Mouse (Mus musculus) spleen, adult 2 months (tissue): Measurements from ENCODE around the gene Csrp1. TPM values are rescaled to one million over a fixed set of nuclear protein-coding genes. Genes with fewer than 3 reads are reported as not detected.

Experiments
- DNase-seq, 2 experiments: peaks; one replicate each; pipeline versions ENCODE4 v3.0.0 to v3.0.0-alpha.2; 2012 to 2021; ENCODE audit warnings: low spot score in 2 of 2, low read depth in 1 of 2
- H3K27ac ChIP-seq: fragments of 200-500 bp; 2 replicates; pipeline ENCODE4 v1.5.1; 2012; ENCODE audit warnings: low read length, inconsistent platforms; ENCODE audit not compliant: insufficient read depth
- H3K27me3 ChIP-seq: fragments of 200-500 bp; 2 replicates; pipeline ENCODE4 v1.6.1; 2012; ENCODE audit warnings: mild to moderate bottlenecking, moderate library complexity, low read length, inconsistent platforms; ENCODE audit not compliant: control insufficient read depth, insufficient read depth
- H3K36me3 ChIP-seq: fragments of 200-500 bp; 2 replicates; pipeline ENCODE4 v1.6.1; 2012; ENCODE audit warnings: mild to moderate bottlenecking, low read length, inconsistent platforms; ENCODE audit not compliant: control insufficient read depth, insufficient read depth
- H3K4me1 ChIP-seq: fragments of 200-500 bp; 2 replicates; pipeline ENCODE4 v1.6.1; 2011; ENCODE audit warnings: inconsistent platforms; ENCODE audit not compliant: control insufficient read depth, insufficient read depth, insufficient read length
- H3K4me3 ChIP-seq: fragments of 200-500 bp; 2 replicates; pipeline ENCODE4 v1.5.1; 2011; ENCODE audit warnings: mild to moderate bottlenecking, inconsistent platforms; ENCODE audit not compliant: insufficient read depth, insufficient read length; ENCODE audit errors: extremely low read depth
- CTCF ChIP-seq: fragments of 200-500 bp; IDR thresholded peaks from 2 replicates; pipeline ENCODE4 v1.5.1; 2011; ENCODE audit warnings: mild to moderate bottlenecking, inconsistent platforms; ENCODE audit not compliant: insufficient read depth, insufficient read length, insufficient replicate concordance; ENCODE audit errors: extremely low read depth
- POLR2A ChIP-seq: fragments of 200-500 bp; IDR thresholded peaks from 2 replicates; pipeline ENCODE4 v1.6.1; 2011; ENCODE audit warnings: low read depth, low read length, inconsistent platforms
- WGBS: fragments of 180-500 bp; shearing (Covaris S2); methylation state at CpG from one replicate; pipeline ENCODE4 v1.1.7; 2018; 5-methylcytosine and 5-hydroxymethylcytosine counted together
- polyA plus RNA-seq: library from polyadenylated mRNA; depleted of rRNA; stranded (reverse); fragments of >200 nt; gene quantifications from 2 replicates; pipeline ENCODE4 v1.2.3, GENCODE M21; 2012

Csrp1 gene
- polyA plus RNA-seq, 1 experiment: 174 TPM

- 56% methylated on average over 7 of the region's 7 CpGs for WGBS
- Histone ChIP-seq H3K27me3 (no peaks in the 10 kb centered on the region), H3K4me1 (peaks cover 10% of the 10 kb centered on the region; the same call in 1 of the 2 replicates), H3K4me3 (no peak overlapping the region), H3K36me3 (no peaks in the 10 kb centered on the region), H3K27ac (peak overlapping the region; percentile 22)
- TF ChIP-seq POLR2A (no peak), CTCF (no peak)
- no peak for DNase-seq
Measured at GRCm38 (mm10) chr1:135731393-135731792, 11.5 kb downstream of the Csrp1 start.

GRCm38 (mm10) chr1:135731897-135732684 lies 12.2 kb downstream of the Csrp1 start:
- no peak for DNase-seq
- no peaks in the 10 kb centered on the region for H3K36me3 ChIP-seq

GRCm38 (mm10) chr1:135734225-135734937 lies 14.5 kb downstream of the Csrp1 start:
- WGBS: 69% methylated on average over 7 of the region's 7 CpGs
- H3K36me3 ChIP-seq: no peaks in the 10 kb centered on the region
- TF ChIP-seq POLR2A (no peak), CTCF (no peak)
- H3K27me3 ChIP-seq: no peaks in the 10 kb centered on the region
- H3K4me1 ChIP-seq: peaks cover 10% of the 10 kb centered on the region; the same call in 1 of the 2 replicates
- no peak overlapping the region for H3K4me3 ChIP-seq
- DNase-seq: no peak
- H3K27ac ChIP-seq: peak overlapping the region; percentile 43; the same call in 1 of the 2 replicates

More at GRCm38 (mm10) chr1:135731897-135732684, 12.2 kb downstream of the Csrp1 start:
- 88% methylated on average over 11 of the region's 11 CpGs for WGBS
- no peaks in the 10 kb centered on the region for H3K27me3 ChIP-seq
- peak overlapping the region; percentile 22 for H3K27ac ChIP-seq
- H3K4me3 ChIP-seq: no peak overlapping the region
- TF ChIP-seq POLR2A (no peak), CTCF (no peak)
- H3K4me1 ChIP-seq: peaks cover 10% of the 10 kb centered on the region; the same call in 1 of the 2 replicates

GRCm38 (mm10) chr1:135735460-135735859 lies 15.6 kb downstream of the Csrp1 start:
- no peak for DNase-seq
- 78% methylated on average over 6 of the region's 6 CpGs for WGBS
- Histone ChIP-seq H3K36me3 (no peaks in the 10 kb centered on the region), H3K27me3 (no peaks in the 10 kb centered on the region), H3K4me1 (peaks cover under 1% of the 10 kb centered on the region; the same call in 1 of the 2 replicates), H3K4me3 (no peak overlapping the region), H3K27ac (peak overlapping the region; percentile 43; the same call in 1 of the 2 replicates)
- TF ChIP-seq POLR2A: no peak
- no peak for TF ChIP-seq CTCF

GRCm38 (mm10) chr1:135744987-135745386 lies 25.1 kb downstream of the Csrp1 start:
- Histone ChIP-seq H3K4me1 (no peaks in the 10 kb centered on the region; the same call in 1 of the 2 replicates), H3K4me3 (no peak overlapping the region), H3K27me3 (no peaks in the 10 kb centered on the region), H3K36me3 (peaks cover 15% of the 10 kb centered on the region), H3K27ac (no peak overlapping the region)
- DNase-seq: no peak
- TF ChIP-seq CTCF (no peak), POLR2A (no peak)
- WGBS: 91% methylated on average over 7 of the region's 7 CpGs

GRCm38 (mm10) chr1:135746248-135746647 lies 26.4 kb downstream of the Csrp1 start:
- Histone ChIP-seq H3K27ac (no peak overlapping the region), H3K27me3 (no peaks in the 10 kb centered on the region), H3K4me1 (no peaks in the 10 kb centered on the region; the same call in 1 of the 2 replicates), H3K4me3 (no peak overlapping the region), H3K36me3 (peaks cover 23% of the 10 kb centered on the region)
- WGBS: 87% methylated on average over 4 of the region's 4 CpGs
- no peak for DNase-seq
- TF ChIP-seq POLR2A (no peak), CTCF (no peak)
